Mouse (Mus musculus) heart, postnatal 0 days (tissue): Measurements from ENCODE around the gene Cst6.

Source experiments
- CTCF ChIP-seq: IDR thresholded peaks from 2 replicates; pipeline ENCODE4 v1.5.1; 2016; ENCODE audit warnings: antibody characterized with exemption, control low read depth, low read depth
- EP300 ChIP-seq: IDR thresholded peaks from 2 replicates; pipeline ENCODE4 v1.6.1; 2016; ENCODE audit warnings: antibody characterized with exemption, low read depth

- TF ChIP-seq CTCF: no peak
- no peak for TF ChIP-seq EP300
Measured at GRCm38 (mm10) chr19:5365751-5366150, 16.4 kb upstream of the Cst6 start.
